Mouse (Mus musculus) CD4-positive, CD25-positive, alpha-beta regulatory T cell, adult 2 months (primary cell): Measurements from ENCODE around the gene Lgals2.
"Not testable (repeated sequence)": the region's sequence is repeated elsewhere in the genome, so short reads cannot be mapped to it uniquely, and the experiment has no call there.

Experiments
- DNase-seq: peaks from one replicate; pipeline ENCODE4 v3.0.0-alpha.2; 2012; ENCODE audit warnings: low read depth, low spot score

The Lgals2 gene

DNA sequence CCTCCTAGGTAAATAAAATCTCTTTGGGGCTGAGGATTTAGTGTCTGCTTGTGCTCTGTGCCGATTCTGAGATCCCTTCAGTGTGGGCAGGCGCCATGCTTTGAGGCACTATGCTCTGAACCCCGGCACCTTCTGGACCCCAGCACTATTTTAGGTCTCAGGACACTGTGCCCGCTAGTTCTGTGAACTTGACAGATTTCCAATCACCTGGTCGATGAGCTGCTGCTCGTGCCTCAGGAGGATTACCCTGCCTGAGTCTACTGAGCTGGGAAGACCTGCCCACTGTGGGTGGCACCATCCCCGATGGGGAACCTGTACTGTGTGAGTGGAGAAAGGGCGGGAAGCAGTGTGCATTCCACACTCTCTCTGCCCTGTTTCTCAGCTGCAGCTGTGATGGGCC lies 19.7 kb upstream of the Lgals2 start:
- no peak for DNase-seq

DNA sequence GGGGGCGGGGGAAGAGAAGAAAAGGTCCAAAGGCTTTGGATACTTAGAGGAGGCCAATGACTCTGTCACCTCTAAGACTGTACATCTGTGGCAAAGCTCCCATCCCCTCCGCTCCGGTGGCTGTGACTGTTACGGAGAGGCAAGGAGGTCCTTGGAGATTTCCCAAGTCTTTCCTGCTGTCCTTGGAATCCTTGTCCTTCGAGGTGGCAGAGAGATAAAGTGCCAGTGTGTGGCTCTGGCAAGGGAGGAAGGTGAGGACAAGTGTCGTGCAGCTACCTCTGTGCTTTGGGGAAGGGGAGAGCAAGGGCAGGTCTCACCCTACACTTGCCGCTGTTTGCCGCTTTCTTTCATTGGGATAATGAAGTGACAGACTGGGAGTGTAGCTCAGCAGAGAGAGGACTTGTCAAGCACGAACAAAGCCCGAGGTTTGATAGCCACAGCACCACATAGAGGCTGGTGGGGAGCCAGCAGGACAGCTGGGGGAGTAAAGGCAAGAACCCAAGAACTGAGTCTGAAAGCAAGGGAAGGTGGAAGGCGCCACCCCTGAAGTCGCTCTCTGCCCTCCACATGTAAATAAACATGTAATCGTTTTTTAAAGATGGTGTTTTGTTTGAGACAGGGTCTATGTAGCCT lies 18.6 kb upstream of the Lgals2 start:
- no peak for DNase-seq

DNA sequence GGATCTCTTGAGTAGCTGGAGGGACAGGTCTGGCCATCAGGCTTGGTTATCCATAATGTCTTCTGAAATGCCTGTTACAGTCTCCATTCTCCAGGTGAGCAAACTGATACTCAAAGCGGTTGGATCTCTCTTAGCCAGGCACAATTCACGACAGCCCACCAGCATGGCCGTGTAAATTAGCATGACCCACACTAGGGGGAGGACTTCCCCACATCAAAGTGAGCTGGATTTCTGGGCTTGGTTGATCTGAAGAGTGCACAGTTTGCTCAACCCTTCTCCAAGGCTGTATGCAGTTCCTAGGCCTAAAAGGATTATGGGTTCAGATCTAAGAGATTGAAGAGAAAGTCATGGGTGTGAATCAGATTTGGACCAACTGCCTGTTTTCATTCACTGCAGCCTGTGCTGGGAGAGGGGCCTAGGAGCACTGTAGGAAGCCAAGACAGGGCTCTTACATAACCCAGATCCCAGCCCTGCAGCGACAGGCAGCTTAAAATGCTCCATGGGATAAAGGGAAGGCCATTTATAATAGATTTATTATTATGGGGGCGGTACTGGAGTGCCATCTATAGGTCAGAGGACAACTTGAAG lies 16.8 kb upstream of the Lgals2 start:
- DNase-seq: no peak

DNA sequence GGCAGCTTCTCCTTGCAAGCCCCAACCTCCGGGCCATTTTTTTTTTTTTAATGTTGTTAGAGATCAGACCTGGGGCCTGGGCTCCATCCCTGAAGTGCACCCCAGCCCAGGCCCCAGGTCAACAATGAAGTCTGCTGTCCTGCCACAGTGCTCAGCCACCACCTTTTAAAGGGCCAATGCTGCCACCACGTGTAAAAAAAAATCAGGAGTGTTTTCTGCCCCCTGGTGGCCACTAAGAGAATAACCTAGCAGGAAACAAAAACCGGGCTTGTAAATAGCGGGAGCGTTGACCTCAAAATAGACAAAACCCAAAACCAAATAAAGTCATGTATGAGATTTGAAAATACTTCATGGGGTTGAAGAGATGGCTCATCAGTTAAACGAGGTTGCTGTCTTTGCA lies 14.4 kb upstream of the Lgals2 start:
- peak; percentile 81 for DNase-seq

DNA sequence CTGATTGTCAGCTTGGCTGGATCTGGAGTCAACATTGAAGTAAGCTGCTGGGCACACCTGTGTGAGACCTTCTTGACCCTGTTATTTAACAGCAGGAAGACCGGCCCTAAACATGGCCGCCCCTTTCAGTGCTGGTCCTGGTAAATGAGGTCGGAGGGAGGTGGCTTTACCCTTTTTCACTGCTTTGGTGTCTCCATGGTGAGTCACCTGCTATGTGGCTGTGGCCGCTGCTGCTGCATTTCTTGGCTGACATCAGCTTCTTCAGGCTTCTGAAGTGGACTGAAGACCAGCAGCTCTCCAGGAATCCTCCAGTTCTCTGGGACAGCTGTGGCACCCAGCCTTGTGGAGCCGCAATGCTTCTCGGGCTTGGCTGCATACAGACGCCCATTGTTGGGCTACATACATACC lies 13.5 kb upstream of the Lgals2 start:
- no peak for DNase-seq

DNA sequence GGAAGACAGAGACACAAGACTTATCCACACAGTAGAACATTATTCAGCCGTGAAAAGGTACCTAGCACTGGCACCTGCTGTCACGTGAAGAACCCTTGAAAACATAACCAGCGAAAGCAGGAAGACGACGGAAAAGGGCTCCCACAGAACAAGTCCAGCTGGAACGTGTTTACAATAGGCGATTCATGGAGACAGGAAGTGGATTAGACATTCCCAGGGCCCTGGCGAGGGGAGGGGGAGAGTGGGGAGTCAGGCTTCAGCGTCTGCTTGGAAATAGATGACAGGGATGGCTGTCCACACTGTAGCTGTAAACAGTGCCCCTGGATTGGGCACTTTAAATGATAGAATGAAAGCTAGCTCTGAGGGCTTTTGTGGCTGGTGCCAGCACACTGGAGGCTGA lies 13.1 kb upstream of the Lgals2 start:
- DNase-seq: no peak

DNA sequence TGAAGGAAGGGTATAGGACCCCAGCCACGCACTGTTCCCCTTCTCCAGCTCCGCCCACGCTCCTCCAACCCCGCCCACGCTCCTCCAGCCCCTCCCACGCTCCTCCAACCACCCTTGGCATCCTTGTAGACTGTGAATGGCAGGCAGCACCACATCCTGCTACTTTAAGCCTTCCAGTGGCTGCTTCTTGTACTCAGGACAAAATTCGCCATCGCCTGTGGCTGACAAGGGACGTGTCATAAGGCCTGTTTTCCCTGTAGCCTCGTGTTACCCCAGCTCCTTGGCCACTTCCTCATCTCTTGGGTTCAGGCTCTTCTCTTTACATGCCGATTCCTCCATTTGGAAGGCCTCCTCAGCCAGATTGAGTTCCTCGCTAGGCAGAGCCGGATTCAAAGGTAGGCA lies 8.5 kb upstream of the Lgals2 start:
- no peak for DNase-seq

DNA sequence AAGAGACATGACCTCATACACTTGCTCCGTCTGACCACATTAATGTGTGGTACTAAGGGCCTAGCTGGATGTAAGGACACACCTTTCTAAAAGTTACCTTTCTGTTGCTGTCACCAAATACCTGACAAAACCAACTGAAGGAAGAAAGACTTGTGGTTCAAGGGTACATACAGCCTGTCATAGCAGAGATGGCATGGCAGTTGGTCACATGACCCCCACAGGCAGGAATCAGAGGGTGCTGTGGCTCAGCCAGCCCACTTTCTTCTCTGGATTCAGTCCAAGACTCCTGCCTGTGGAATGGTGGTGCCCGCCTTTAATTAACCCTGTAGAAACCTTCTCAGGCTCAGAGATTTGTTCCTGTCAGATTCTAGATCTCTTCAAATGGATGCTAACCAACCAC lies 7.8 kb upstream of the Lgals2 start:
- no peak for DNase-seq

DNA sequence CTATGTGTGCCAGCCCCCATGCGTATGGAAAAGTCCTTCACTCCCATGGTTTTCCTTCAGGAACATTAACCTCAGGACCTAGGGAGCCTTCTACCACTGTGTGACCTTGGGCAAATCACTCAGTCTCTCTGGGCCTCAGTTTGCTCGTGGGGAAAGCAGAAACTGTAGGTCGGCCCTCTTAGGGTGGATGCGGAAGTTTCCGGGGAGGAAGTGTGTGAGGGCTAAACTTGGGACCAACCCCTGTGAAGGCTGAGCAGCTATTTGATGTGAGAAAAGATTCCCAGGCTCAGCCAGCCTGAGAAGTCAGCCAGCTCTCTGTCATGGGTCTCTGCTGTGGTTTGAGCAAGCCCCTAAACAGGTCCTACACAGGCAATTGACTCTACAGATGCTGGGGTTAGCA lies 7.0 kb upstream of the Lgals2 start:
- DNase-seq: no peak

DNA sequence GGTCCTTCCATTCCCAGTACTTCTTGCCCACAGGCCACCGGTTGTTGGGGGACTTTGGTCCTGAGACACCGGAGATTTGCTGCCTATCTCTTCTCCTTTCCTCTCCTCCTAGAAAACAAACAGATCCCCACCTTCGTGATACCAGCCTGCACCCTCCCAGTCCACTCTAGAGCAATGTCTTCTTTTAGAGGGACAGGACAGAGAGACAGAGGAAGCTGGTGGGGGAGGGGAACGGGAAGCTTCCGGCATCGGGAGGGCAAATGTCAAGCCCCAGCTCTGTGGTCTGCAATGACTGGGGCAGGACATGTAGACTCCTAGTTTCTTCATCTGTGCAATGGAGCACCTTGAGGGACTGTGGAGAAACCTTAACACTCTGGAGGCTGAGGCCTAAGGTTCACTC lies 4.4 kb upstream of the Lgals2 start:
- peak; percentile 62 for DNase-seq

DNA sequence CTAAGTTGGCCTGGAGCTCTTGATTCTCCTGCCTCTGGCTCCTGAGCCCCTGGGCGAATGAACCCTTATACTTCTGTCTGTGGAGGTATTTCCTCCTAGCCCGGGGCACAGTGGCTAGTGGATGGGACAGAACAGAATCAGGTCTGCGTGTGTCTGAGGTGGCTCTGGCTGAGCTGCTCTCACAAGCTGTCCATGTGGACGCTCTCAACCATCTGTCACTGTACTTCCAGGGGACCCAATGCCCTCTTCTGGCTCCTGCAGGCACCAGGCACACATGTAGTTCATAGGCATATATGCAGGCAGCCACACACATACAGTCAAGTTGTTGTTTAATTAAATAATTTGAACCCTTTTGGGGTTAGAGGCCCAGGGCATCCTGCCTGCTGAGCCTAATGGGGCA lies 4.0 kb upstream of the Lgals2 start:
- DNase-seq: no peak

DNA sequence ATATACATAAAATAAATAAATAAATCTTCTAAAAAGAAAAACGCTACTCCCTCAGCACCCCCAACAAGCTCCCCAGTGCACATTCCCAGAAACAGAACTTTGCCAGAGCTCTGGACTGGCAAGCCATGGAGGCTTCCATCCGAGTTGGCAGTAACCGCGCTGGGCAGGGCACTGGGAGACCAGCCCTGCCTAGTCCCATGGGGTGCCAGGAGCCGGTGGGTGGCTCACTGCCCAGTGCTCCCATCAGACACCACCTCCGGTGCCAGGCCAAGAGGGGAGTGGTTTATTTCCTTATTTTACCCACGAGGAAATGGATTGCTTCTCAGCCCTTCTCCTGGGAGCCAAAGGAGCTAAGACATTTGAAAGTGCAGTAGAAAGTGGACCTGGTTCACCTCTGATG lies 1.7 kb upstream of the Lgals2 start:
- no peak for DNase-seq

DNA sequence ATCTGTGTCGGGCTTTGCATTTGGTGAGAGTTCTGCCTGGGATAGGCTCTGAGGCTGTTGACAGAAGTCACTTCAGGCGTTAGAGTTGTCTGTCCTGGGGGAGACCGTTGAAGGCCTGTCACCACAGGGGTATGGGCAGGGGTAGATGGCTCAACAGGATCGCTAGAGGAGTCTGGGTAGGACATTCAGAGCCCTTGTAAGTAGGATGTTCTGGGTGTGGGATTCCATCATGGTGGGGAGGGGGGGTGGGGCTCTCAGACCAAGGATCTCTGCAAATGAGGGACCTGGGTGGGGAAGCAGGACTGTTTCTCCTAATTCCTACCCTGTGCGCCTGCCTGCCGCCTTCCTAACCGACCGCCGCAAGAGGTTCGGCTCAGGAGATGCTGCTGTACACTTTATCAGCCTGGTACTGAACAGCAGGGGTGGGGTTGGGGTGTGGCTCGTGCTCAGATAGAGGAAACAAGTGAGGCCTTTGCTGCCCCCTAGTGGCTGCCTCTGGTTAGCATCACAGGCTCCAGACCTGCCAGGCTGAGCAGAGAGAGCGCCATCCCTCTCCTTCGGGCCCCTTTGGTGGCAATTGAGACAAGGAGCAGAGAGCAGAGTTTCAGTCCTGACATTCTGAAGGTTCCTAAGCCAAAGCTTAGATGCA lies 3.7 kb downstream of the Lgals2 start:
- DNase-seq: peak; percentile 94

DNA sequence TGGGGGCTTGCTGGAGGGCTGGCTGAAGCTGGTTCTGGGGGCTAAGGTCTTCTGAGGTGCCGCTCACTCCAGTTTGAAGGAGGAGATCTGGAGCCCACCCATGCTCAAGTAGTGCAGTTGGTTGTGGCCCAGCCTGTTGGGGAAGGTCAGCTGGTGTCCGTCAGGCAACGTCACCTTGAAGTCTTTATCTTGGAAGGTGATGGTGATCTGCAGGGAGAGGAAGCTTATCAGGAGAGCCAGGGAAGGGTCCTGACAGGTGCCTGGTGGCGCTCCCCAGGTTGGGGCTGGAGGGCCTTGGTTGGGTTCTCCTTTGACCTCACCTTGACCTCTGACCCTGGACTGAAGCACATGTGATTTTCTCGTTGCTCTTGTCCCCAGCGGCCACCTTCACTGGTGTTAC lies 4.4 kb downstream of the Lgals2 start:
- DNase-seq: no peak

DNA sequence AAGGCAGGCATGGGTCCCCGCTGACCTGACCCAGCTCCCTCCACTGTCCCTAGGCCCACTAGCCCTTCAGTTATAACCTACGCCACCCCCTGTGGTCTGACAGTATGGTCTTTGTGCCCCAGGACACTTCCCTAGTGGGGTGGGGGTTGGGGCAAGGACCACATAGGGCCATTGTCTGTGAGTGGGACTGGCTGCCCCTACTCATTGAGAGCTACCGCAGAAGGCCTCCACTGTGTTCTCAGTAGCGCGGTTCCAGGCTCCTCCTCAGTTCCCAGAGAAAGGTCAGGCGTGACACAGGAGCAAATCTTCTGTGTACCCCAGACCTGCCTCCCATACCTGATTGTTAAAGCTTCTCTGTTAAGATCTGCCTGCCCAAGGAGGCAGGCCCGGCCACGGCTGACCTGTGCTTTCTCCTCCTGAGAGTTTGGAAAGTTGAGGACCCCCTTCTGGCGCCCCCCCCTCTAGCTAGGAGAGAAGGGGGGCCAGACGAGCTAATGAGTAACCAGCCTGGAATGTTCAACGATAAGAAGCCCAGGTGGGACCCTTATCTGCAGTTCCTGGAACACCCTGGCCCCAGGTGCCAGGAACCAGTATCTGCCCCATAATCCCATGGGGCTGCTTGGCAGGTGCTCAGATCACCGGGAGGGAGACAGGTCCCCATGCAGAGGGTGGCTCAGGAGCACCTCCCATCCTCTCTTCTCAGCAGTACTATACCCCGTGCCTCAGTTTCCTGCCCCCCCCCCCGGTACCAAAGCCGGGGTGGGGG lies 5.1 kb downstream of the Lgals2 start:
- DNase-seq: no peak

DNA sequence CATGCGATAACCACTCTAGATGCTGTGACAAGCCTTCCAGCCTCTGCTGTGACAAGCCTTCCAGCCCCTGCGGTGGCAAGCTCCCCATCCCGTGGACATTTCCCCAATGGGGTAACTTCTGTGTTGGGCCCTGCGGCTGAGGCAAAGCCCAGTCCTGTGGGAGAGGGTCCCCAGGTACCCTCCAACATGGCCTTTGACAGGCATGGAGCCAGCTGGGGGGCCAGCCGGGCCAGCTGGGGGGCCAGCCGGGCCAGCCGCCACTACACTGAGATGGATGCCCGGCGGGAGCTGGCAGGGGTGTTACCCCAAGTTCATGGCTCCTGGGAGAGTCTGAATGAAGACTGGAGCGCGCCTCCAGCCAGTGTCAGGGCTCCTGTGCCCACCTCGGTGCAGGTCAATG lies 5.8 kb downstream of the Lgals2 start:
- no peak for DNase-seq

DNA sequence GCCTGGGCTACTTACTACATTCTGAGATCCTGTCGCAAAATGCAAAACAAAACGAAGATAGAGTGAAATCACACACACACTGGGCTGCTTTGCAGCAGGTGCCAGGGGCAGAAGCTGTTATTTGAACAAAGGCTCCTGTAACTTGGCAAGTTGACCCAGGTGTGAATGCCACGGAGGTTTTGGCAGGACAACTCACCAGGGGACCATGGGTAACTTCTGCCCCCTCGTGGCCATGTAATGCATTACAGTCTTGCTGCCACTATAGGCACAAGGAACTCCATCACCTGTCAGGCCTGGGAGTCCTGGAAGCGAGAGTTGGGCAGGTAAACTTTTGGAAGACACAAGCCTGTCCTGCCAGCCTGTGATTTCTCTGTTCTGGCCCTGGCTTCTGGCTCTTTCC lies 6.9 kb downstream of the Lgals2 start:
- DNase-seq: peak; percentile 89

DNA sequence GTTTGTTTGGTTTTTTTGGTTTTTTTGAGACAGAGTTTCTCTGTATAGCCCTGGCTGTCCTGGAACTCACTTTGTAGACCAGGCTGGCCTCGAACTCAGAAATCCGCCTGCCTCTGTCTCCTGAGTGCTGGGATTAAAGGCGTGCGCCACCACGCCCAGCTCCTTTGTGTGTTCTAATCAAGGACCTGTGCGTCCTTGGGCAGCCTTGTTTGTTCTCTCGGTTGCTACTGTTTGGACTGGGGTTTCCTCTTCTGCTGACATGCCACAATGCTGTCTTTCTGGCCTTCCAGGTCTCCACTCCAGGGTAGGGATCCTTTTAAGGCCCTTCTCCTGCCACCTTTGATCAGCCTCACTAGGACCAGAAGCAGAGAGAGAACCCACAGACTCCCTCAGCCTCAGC lies 8.5 kb downstream of the Lgals2 start:
- not testable (repeated sequence) for DNase-seq

DNA sequence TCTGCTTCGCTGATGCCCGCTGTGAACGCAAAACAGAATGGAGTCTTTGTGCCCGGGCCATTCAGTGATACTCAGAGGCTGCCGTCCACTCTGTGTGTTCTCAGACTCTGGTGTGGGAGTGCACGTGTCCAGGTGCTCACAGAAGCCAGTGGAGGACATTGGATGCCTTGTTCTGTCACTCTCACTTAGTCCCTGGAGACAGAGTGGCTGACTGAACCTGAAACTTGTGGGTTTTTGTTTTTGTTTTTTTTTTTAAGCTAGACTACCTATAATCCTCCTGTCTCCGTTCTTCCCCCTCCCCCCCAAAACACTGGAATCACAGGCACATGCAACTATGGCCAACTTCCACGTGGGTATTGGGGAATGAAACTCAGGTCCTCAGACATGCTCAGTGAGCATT lies 9.0 kb downstream of the Lgals2 start:
- no peak for DNase-seq

DNA sequence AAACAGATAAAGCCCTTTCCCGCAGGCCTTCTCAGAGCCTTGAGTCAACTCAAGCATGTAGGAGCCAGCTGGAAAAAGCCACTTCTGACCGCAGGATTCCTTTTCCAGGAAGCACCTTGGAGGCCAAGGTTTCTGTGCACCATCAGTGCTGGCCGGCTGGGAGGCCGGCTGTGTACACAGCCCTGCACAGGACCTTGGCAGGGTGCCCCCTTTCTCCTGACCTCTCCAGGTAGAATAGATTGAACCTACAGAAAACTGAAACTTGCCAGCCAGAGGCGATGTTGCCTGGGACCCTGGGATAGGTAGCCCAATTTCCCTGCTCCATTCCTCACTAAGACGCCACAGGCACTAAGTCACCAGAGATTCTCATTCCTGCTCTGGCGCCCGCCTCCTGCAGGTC lies 9.5 kb downstream of the Lgals2 start:
- DNase-seq: no peak

DNA sequence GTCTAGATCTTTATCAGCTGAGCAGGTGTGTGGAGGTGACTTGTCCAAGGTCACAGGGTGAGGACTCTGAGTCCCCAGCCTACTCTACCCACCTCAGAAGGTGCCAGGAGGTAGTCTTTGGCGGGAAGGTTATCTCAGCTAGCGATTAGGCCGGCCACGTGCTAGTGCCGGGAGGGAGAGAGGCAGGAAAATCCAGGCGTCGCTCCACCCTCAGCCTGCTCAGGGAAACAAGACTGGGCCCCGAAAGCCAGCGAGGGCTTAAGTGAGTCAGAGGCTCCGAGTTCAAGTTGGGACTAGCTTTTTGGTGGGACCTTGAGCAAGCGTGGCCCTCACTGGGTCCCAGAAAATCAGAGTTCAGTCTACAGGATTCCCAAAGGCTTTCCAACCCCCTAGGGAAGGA lies 10.0 kb downstream of the Lgals2 start:
- DNase-seq: no peak

DNA sequence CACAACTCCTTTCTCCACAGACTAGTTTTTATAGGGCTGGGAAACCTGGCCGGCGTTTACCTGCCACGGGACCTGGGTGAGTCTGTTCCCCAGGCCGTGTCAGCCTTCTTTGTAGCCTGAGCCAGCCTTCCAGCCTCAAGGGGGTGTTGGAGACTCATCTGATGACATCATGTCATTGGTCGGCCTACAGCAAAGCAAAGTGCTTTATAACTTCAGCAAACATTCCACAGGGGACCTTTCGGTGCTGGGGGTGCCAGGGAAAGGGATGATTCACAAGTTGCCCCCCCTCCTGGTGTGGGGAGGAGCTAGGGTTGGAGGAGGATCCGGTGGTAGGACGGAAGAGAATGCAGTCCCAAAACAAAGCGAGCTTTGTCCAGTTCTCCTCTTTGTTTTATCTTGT lies 10.5 kb downstream of the Lgals2 start:
- no peak for DNase-seq
